Mouse (Mus musculus) G1E (cell line): ENCODE measurements around the gene Nabp2. TPM values are rescaled to one million over a fixed set of nuclear protein-coding genes. Genes with fewer than 3 reads are reported as not detected.

ENCODE experiments used
- ATAC-seq: 2 replicates; pipeline ENCODE4 v1.8.0; 2016; ENCODE audit warnings: mild to moderate bottlenecking; ENCODE audit not compliant: insufficient number of reproducible peaks, poor library complexity, low FRiP score, severe bottlenecking; ENCODE audit errors: extremely low read depth
- DNase-seq: peaks from one replicate; pipeline ENCODE4 v3.0.0; 2012; ENCODE audit warnings: low spot score
- H3K27me3 ChIP-seq: 2 replicates; pipeline ENCODE4 v1.6.1; 2012; ENCODE audit warnings: mild to moderate bottlenecking, low read length, inconsistent platforms; ENCODE audit not compliant: insufficient read depth
- H3K36me3 ChIP-seq: replicated peaks from 2 replicates; pipeline ENCODE3; 2012; ENCODE audit warnings: mild to moderate bottlenecking, inconsistent platforms
- H3K4me1 ChIP-seq: 2 replicates; pipeline ENCODE4 v1.6.1; 2012; ENCODE audit warnings: low read depth, low read length, inconsistent platforms, mixed read lengths; ENCODE audit not compliant: insufficient read depth
- H3K4me3 ChIP-seq: 2 replicates; pipeline ENCODE4 v1.5.1; 2012; ENCODE audit warnings: low read depth, mild to moderate bottlenecking, inconsistent platforms, low read length, moderate library complexity, mixed read lengths
- H3K9me3 ChIP-seq: replicated peaks from 2 replicates; pipeline ENCODE4 v1.6.1; 2012; ENCODE audit warnings: inconsistent platforms
- CTCF ChIP-seq: IDR thresholded peaks from 2 replicates; pipeline ENCODE4 v1.5.1; 2012; ENCODE audit warnings: low read depth, low read length, inconsistent platforms, mixed read lengths
- GATA1 ChIP-seq: IDR thresholded peaks from 2 replicates; pipeline ENCODE4 v1.6.1; 2012; ENCODE audit warnings: borderline replicate concordance, low read length, inconsistent platforms, mixed read lengths
- GATA2 ChIP-seq: IDR thresholded peaks from 2 replicates; pipeline ENCODE4 v1.6.1; 2012; ENCODE audit warnings: low read depth, low read length, inconsistent platforms, borderline replicate concordance
- POLR2AphosphoS5 ChIP-seq: IDR thresholded peaks from 2 replicates; pipeline ENCODE4 v1.6.1; 2012; ENCODE audit warnings: low read depth, low read length, inconsistent platforms; ENCODE audit not compliant: insufficient replicate concordance
- TAL1 ChIP-seq: conservative IDR thresholded peaks from 2 replicates; pipeline ENCODE4 v1.6.1; 2012; ENCODE audit warnings: low read depth, low read length, inconsistent platforms, mixed read lengths
- polyA plus RNA-seq: library from polyadenylated mRNA; stranded (reverse); fragments of >175 nt; gene quantifications from 2 replicates; pipeline ENCODE4 v1.2.3, GENCODE M21; 2012
- total RNA-seq, 2 experiments: library from RNA; stranded (forward) in 1 of 2; stranded (reverse) in 1 of 2; fragments of 200-1000 nt in 1 of 2; fragments of >200 nt in 1 of 2; fragmentation: Nextera tagmentation in 1 of 2; gene quantifications; 2 replicates each; pipeline ENCODE4 v1.2.3; 2014 to 2017

Nabp2 gene
- total and polyA plus RNA-seq, 3 experiments = 37.3 to 152 (median 121) TPM

DNA sequence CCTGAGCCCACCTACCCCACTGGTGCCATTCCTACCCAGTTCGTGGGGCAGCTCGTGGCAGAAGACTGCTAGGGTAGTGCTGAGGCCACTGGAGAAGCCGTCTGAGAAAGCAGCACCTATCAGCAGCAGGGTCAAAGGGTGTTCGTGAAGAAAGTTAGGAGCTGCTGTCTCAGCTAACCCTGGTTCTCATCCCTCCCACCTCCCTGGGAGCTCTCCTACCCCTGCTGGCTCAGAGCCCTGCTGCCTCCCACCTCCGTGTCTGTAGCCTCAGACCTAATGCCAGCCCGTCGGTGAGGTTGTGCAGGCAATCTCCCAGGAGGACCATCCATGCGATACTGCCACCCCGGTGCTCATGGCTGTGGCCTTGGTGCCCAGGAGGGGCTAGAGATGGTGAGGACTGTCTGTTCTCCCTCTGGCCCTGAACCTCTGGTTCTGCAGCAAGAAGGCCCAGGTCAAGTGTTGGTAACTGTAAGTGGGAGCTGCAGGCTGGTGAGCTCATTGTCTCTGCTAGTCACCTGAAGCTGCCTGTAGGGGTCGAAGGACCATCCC, 14.5 kb downstream of the Nabp2 start:
- Histone ChIP-seq H3K27me3 (no peaks in the 10 kb centered on the region), H3K4me1 (peaks cover 25% of the 10 kb centered on the region), H3K4me3 (no peak overlapping the region), H3K36me3 (peaks cover 91% of the 10 kb centered on the region), H3K9me3 (no peaks in the 10 kb centered on the region)
- DNase-seq (no peak), ATAC-seq (no peak)
- TF ChIP-seq CTCF (no peak), POLR2AphosphoS5 (0 out of 2 replicates have a peak, but pooled peaks have one; percentile 63)

DNA sequence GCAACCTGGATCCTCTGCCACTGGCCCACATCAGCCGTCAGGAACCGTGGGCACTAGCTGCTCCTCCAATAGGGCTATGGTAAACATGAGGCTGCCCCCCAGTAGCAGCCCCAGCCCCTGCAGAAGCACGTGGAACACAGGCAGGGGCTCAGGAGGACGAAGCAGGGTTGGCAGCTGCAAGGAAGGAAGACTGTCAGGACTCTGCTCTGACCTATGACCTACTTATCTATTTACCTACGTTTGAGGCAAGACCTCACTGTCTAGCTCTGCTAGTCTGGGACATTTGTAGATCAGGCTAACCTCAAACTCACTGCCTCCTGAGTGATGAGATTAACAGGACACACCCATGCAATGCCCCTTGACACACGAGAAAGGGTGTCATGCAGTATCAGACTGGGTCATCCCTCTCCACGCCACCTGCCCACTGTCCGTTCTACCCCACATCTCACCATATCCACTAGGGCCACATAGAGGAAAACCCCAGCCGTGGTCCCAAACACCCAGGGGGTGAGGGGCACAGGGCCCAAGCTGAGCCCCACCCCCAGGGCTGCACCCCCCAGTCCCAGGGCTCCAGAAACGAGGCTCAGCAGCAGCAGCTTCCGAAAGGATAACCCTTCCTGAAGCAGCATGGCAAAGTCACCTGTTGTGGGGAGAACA, 15.1 kb downstream of the Nabp2 start:
- peaks cover 91% of the 10 kb centered on the region for H3K36me3 ChIP-seq
- H3K4me1 ChIP-seq = peaks cover 26% of the 10 kb centered on the region
- H3K27me3 ChIP-seq = no peaks in the 10 kb centered on the region
- DNase-seq (no peak), ATAC-seq (no peak)
- H3K9me3 ChIP-seq = no peaks in the 10 kb centered on the region
- no peak for TF ChIP-seq GATA2
- TF ChIP-seq GATA1 = no peak
- TF ChIP-seq POLR2AphosphoS5 = 0 out of 2 replicates have a peak, but pooled peaks have one; percentile 5
- H3K4me3 ChIP-seq = no peak overlapping the region

DNA sequence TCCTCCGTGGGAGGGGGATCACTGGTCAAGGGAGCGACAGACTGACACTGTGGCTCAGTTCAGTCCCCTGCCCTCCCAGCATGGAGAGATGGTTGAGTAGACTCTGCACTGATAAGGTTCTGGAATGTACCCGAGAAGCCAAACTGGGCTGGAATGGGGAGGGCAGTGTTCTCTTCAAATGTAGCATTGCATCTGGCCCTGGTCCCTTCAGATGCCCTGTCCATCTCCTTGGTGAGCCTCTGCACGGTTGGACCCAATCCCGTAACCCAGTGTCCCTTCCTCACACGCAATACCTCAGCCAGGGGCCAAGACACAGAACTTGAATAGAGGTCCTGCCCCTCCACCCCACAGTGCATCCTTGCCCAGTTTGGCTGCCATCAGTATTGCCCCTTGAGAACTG, 19.4 kb downstream of the Nabp2 start:
- TF ChIP-seq POLR2AphosphoS5 = no peak
- TF ChIP-seq TAL1 = no peak
- TF ChIP-seq CTCF = no peak
- no peak for TF ChIP-seq GATA2
- no peak for TF ChIP-seq GATA1
- Histone ChIP-seq H3K4me1 (peaks cover 49% of the 10 kb centered on the region), H3K9me3 (no peaks in the 10 kb centered on the region), H3K4me3 (no peak overlapping the region), H3K27me3 (no peaks in the 10 kb centered on the region), H3K36me3 (peaks cover 100% of the 10 kb centered on the region)
- ATAC-seq = no peak
- DNase-seq = no peak

DNA sequence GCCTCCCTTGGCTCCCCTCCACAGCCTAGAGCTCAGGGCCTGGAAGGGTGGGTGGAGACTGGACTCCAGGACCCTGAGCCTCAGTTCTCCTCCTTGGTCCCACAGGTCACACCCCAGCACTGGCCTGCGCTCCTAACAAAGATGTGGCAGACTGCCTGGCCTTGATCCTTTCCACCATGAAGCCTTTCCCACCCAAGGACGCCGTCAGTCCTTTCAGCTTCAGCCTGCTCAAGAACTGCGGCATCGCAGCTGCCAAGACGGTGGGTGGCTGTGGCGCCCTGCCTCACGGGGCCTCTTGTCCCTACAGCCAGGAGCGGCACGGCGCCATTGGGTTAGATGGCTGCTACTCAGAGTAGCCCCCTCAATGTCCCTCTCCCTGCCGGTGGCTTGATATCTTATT, 20.9 kb downstream of the Nabp2 start:
- H3K4me3 ChIP-seq = no peak overlapping the region
- H3K27me3 ChIP-seq = no peaks in the 10 kb centered on the region
- H3K36me3 ChIP-seq = peaks cover 100% of the 10 kb centered on the region
- H3K9me3 ChIP-seq = no peaks in the 10 kb centered on the region
- DNase-seq (no peak), ATAC-seq (no peak)
- TF ChIP-seq GATA1 (no peak), CTCF (no peak)
- peaks cover 40% of the 10 kb centered on the region for H3K4me1 ChIP-seq

DNA sequence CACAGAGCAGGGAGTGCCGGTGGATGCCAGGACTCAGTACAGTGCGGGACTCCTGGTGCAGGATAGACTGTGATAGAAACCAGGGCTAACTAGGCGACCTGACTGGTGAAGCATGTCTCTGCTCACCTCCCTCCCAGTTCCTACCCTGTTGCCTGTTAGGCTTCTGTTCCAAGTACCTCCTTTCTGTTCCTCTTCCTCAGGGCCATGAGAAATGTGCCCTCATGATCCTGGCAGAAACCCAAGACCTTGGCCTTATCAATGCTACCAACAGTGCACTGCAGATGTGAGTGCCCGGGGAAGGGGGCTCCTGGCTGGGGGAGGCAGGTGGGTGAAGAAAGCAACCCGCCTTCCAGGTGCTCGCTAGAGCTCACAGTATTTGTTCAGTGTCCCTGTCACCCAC, 21.7 kb downstream of the Nabp2 start:
- peaks cover 36% of the 10 kb centered on the region for H3K4me1 ChIP-seq
- no peaks in the 10 kb centered on the region for H3K27me3 ChIP-seq
- no peak for ATAC-seq
- H3K4me3 ChIP-seq = no peak overlapping the region
- no peak for DNase-seq
- H3K36me3 ChIP-seq = peaks cover 100% of the 10 kb centered on the region
- TF ChIP-seq GATA2 (no peak), TAL1 (no peak), POLR2AphosphoS5 (no peak), CTCF (no peak), GATA1 (no peak)
- H3K9me3 ChIP-seq = no peaks in the 10 kb centered on the region

DNA sequence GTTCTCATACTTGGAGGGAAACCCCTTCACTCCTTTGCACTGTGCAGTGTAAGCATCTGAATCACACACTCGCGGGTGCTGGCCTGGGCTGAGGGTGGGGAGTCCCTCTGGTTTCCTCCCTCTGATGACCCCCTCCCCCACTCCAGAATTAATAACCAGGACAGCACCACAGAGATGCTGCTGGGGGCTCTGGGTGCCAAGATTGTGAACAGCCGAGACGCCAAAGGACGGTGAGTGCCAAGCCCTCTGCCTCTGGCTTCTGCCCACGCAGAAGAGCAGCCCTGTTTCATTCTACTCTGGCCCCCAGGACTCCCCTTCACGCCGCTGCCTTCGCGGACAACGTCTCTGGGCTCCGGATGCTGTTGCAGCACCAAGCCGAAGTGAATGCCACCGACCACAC, 22.4 kb downstream of the Nabp2 start:
- TF ChIP-seq GATA2 (no peak), GATA1 (no peak), TAL1 (no peak), POLR2AphosphoS5 (no peak), CTCF (no peak)
- peaks cover 100% of the 10 kb centered on the region for H3K36me3 ChIP-seq
- ATAC-seq = no peak
- DNase-seq = no peak
- H3K9me3 ChIP-seq = no peaks in the 10 kb centered on the region
- no peaks in the 10 kb centered on the region for H3K27me3 ChIP-seq
- H3K4me3 ChIP-seq = 0 out of 2 replicates have a peak overlapping the region, but pooled peaks have one; percentile 10
- H3K4me1 ChIP-seq = peaks cover 35% of the 10 kb centered on the region

DNA sequence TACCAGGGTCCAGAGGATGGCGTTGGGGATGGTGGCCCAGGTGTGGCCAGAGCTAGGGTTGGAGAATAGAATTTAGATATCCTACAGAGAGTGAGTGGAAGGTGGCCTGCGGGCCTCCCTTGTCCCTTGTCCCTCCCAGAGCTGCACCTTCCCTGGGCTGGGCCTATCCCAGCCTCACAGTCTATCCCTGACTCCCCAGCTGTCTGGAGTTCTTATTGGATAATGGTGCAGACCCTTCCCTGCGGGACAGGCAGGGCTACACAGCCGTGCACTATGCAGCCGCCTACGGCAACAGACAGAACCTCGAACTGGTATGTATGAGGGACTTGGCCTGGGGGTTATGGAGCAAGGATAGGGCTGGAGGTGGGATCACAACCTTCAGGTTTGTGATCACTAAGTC, 25.4 kb downstream of the Nabp2 start:
- ATAC-seq = no peak
- Histone ChIP-seq H3K4me1 (peaks cover 34% of the 10 kb centered on the region), H3K27me3 (no peaks in the 10 kb centered on the region), H3K9me3 (no peaks in the 10 kb centered on the region), H3K4me3 (no peak overlapping the region), H3K36me3 (peaks cover 98% of the 10 kb centered on the region)
- DNase-seq = no peak
- TF ChIP-seq TAL1 (no peak), CTCF (no peak), POLR2AphosphoS5 (no peak), GATA2 (no peak), GATA1 (no peak)
